Mouse (Mus musculus): Measurements from ENCODE around the gene St3gal3. TPM values are rescaled to one million over a fixed set of nuclear protein-coding genes. Genes with fewer than 3 reads are reported as not detected.

Gene St3gal3
- polyA plus RNA-seq (2012; rRNA removed): 50.9 and 53.0 TPM in 2 replicates

- peak; percentile 93 to 98 for DNase-seq (ENCODE audit: extremely low spot score in 1 of 2, low spot score in 1 of 2)
These were observed at the start of gene St3gal3 for GRCm38 (mm10) chr4:118134485-118135365. TSS of gene St3gal3 (minus strand) at chr4:118134914.

- no peak for DNase-seq (ENCODE audit: extremely low spot score in 1 of 2, low spot score in 1 of 2)
These were observed 45.8 kb upstream of the St3gal3 start for GRCm38 (mm10) chr4:118180301-118181080.

- DNase-seq (ENCODE audit: extremely low spot score in 1 of 2, low spot score in 1 of 2): peak; percentile 95 to 96
These were observed 45.0 kb upstream of the St3gal3 start, which contains the start of gene Kdm4a for GRCm38 (mm10) chr4:118179467-118180300. TSS of gene Kdm4a (minus strand) at chr4:118180043.

GRCm38 (mm10) chr4:118178952-118179466 is 44.3 kb upstream of the St3gal3 start:
- no peak for DNase-seq (ENCODE audit: extremely low spot score in 1 of 2, low spot score in 1 of 2)

- no peak for DNase-seq (ENCODE audit: extremely low spot score in 1 of 2, low spot score in 1 of 2)
These were observed 37.7 kb upstream of the St3gal3 start for GRCm38 (mm10) chr4:118172461-118172860.

- DNase-seq (ENCODE audit: extremely low spot score in 1 of 2, low spot score in 1 of 2): no peak
These were observed 36.3 kb upstream of the St3gal3 start for GRCm38 (mm10) chr4:118171006-118171405.

DNA sequence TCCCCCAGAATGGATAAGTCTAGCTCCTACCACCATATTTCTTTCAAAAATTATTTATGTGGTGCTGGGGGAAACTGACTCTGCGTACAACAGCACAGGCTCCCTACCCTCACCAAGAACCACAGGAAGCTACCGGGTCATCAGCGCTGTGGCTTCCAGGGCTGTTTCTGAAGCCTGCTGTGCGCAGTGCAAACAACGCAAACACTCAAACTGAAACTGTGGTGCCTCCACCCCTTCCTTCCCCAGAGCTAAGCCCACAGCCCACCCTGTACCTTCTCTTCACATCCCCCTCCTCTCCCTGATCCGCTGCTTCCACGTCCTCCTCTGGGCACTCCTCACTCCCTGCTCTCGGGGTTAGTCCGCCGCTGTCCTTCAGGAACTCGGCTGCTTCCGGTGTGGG is 27.4 kb upstream of the St3gal3 start:
- no peak for DNase-seq (ENCODE audit: extremely low spot score in 1 of 2, low spot score in 1 of 2)

- DNase-seq (ENCODE audit: extremely low spot score in 1 of 2, low spot score in 1 of 2): no peak
These were observed 23.0 kb upstream of the St3gal3 start for GRCm38 (mm10) chr4:118157666-118158065.

GRCm38 (mm10) chr4:118156559-118156958 is 21.8 kb upstream of the St3gal3 start:
- DNase-seq (ENCODE audit: extremely low spot score in 1 of 2, low spot score in 1 of 2): no peak

DNA sequence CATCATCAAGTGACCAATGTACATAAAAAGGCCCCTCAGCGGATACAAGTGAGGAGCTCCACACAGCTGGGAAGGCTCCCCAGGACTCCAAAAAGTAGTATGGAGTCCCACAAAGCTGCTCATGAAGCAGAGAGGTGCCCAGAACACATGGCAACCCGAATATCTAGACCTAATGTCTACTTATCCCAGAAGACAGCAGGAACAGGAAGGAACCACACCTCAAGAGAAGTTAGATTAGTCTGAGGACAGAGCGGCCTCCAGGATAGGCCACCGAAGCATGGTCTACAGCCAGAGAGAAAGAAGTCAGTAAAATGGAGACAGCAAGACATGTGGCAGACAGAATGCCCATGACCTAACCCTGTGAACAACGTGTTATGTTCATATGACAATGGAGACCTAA is 20.2 kb upstream of the St3gal3 start:
- DNase-seq (ENCODE audit: extremely low spot score in 1 of 2, low spot score in 1 of 2): no peak

- DNase-seq (ENCODE audit: extremely low spot score in 1 of 2, low spot score in 1 of 2): no peak
These were observed 17.5 kb upstream of the St3gal3 start for GRCm38 (mm10) chr4:118152020-118152785.

- no peak for DNase-seq (ENCODE audit: extremely low spot score in 1 of 2, low spot score in 1 of 2)
These were observed 16.1 kb upstream of the St3gal3 start for GRCm38 (mm10) chr4:118150804-118151203.

GRCm38 (mm10) chr4:118149956-118150680 is 15.4 kb upstream of the St3gal3 start:
- no peak for DNase-seq (ENCODE audit: extremely low spot score in 1 of 2, low spot score in 1 of 2)

- no peak for DNase-seq (ENCODE audit: extremely low spot score in 1 of 2, low spot score in 1 of 2)
These were observed 14.4 kb upstream of the St3gal3 start for GRCm38 (mm10) chr4:118149055-118149576.

- DNase-seq (ENCODE audit: extremely low spot score in 1 of 2, low spot score in 1 of 2): no peak
These were observed 13.6 kb upstream of the St3gal3 start for GRCm38 (mm10) chr4:118148317-118148687.

DNA sequence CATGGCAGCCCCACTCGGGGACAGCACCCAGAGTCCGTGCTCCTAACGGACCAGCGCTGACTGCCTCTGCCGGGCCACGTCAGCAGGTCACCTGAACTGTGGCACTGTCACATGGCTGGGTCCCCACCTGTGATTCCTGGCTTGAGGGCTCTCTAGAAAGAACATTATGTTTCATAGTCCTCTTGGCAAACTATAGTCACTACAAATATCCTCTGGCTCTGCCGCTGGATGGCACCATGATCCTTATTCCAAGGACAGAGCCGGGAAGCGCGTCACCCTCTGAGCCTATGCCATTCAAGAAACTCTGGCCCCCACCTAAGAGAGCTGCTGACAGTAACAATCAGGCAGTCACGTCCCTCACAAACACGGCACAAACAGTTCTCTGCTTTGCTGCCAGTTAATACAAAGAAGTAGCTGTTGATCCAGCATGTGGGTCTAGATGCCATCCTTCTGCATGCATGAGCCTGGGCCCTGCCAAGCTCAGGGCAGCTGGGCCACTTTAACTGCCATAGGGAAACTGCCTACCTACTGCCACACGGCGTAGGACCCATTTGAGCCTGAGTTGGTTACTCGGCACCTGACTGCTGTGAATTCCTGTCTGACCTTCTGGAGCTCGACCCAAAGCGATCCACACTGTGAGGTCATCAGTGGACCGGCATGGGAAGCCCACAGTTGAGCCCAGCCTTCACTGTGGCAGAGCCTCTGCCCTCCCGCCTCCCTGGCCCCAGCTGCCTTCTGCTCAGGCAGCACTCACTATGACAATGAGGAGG is 13.0 kb upstream of the St3gal3 start:
- peak; percentile 40 to 51 for DNase-seq (ENCODE audit: extremely low spot score in 1 of 2, low spot score in 1 of 2)

DNA sequence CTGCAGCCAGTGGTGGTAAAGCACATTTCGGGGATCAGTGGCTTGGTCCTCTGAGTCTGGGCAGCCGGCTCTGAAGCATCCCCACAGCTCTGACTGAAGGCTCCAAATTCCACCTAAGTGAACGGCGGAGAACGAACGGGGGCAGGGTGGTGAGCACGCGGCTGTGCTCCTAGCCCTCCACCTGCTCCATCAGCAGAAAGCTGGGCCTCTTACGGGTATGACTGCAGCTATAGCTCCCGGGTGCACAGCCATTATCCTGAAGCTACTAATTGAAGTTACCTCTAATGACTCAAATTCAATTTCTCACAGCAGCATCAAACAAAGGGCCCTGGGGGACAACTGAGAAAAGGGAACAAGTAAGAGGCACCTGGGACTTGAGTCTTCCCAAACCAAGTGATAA is 12.4 kb upstream of the St3gal3 start:
- DNase-seq (ENCODE audit: extremely low spot score in 1 of 2, low spot score in 1 of 2): no peak

DNA sequence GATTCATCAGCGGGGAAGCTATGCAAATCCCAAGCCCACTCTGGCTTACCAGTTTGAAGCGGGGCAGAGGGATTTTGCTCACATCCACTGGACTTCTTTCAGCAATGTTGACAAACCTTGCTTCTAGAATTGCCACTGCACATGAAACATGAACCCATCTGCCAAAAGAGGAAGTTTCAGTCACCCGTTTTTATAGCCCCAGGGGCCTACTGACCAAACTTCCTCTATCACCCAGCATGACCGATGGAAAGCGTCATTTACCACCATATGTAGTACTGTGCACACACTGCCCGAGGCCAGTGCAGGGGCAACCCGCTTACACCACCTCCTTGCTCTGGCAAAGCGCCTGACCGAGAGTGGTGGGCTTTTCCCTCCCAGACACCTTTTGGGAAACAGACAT is 9.6 kb upstream of the St3gal3 start:
- DNase-seq (ENCODE audit: extremely low spot score in 1 of 2, low spot score in 1 of 2): no peak

Measured in frontal cortex, adult 2 months (tissue).